Mouse (Mus musculus) MEL (cell line): ENCODE measurements at regions not wholly inside any gene's neighbourhood (a gene's known extent, or its start where the extent isn't known, plus 50 kb on each side); places are given as distances from the start of the nearest gene placed in this dataset.

ENCODE experiments used
- DNase-seq: peaks from one replicate; pipeline ENCODE4 v3.0.0; 2011; ENCODE audit warnings: low read depth, low spot score
- H3K27ac ChIP-seq: 2 replicates; pipeline ENCODE4 v1.5.1; 2012; ENCODE audit warnings: low read depth, mild to moderate bottlenecking, control low read depth, low read length, moderate library complexity; ENCODE audit not compliant: control insufficient read depth
- H3K27me3 ChIP-seq, 2 experiments: fragments of 150-350 bp in 1 of 2; sonication (generic) in 1 of 2; 2 replicates each; pipeline ENCODE4 v1.6.1; 2012; ENCODE audit warnings: low read length in 2 of 2, mild to moderate bottlenecking in 2 of 2, improper control_type of control experiment in 1 of 2, moderate library complexity in 1 of 2; ENCODE audit not compliant: insufficient read depth in 2 of 2, control insufficient read depth in 1 of 2
- H3K36me3 ChIP-seq, 2 experiments: 2 replicates each; pipeline ENCODE4 v1.6.1; 2012 to 2014; ENCODE audit warnings: low read length in 2 of 2, improper control_type of control experiment in 1 of 2, inconsistent platforms in 1 of 2, mild to moderate bottlenecking in 1 of 2; ENCODE audit not compliant: insufficient read depth in 2 of 2, control insufficient read depth in 1 of 2
- H3K4me1 ChIP-seq, 2 experiments: fragments of 150-350 bp in 1 of 2; sonication (generic) in 1 of 2; 2 replicates each; pipeline ENCODE4 v1.6.1; 2012; ENCODE audit warnings: low read length in 2 of 2, improper control_type of control experiment in 1 of 2, mild to moderate bottlenecking in 1 of 2; ENCODE audit not compliant: insufficient read depth in 2 of 2, control insufficient read depth in 1 of 2
- H3K4me3 ChIP-seq, 2 experiments: fragments of 150-350 bp in 1 of 2; sonication (generic) in 1 of 2; 2 replicates each; pipeline ENCODE4 v1.5.1; 2012; ENCODE audit warnings: low read depth in 2 of 2, low read length in 2 of 2, mild to moderate bottlenecking in 2 of 2, moderate library complexity in 2 of 2, control low read depth in 1 of 2, improper control_type of control experiment in 1 of 2; ENCODE audit not compliant: control insufficient read depth in 1 of 2, insufficient read depth in 1 of 2
- H3K79me2 ChIP-seq: 2 replicates; pipeline ENCODE4 v1.6.1; 2012; ENCODE audit warnings: mild to moderate bottlenecking, low read length, moderate library complexity; ENCODE audit not compliant: control insufficient read depth, poor library complexity, insufficient read depth
- H3K9ac ChIP-seq: 2 replicates; pipeline ENCODE4 v1.6.1; 2012; ENCODE audit warnings: low read depth, mild to moderate bottlenecking, control low read depth, low read length, moderate library complexity; ENCODE audit not compliant: control insufficient read depth, poor library complexity, severe bottlenecking
- H3K9me3 ChIP-seq: fragments of 150-350 bp; sonication (generic); replicated peaks from 2 replicates; pipeline ENCODE4 v1.6.1; 2012; ENCODE audit warnings: mild to moderate bottlenecking, low read length, improper control_type of control experiment, moderate library complexity; ENCODE audit not compliant: insufficient read depth
- CHD2 ChIP-seq: IDR thresholded peaks from 2 replicates; pipeline ENCODE4 v1.6.1; 2011; ENCODE audit warnings: low read length, improper control_type of control experiment
- ELF1 ChIP-seq: IDR thresholded peaks from 2 replicates; pipeline ENCODE4 v1.6.1; 2014; ENCODE audit warnings: low read depth, mild to moderate bottlenecking, inconsistent platforms, low read length, improper control_type of control experiment, moderate library complexity
- EP300 ChIP-seq, 2 experiments: IDR thresholded peaks; 2 replicates each; pipeline ENCODE4 v1.6.1; 2011; ENCODE audit warnings: improper control_type of control experiment in 2 of 2, low read length in 2 of 2, low read depth in 1 of 2, mild to moderate bottlenecking in 1 of 2
- ETS1 ChIP-seq: IDR thresholded peaks from 2 replicates; pipeline ENCODE4 v1.6.1; 2012; ENCODE audit warnings: low read depth, mild to moderate bottlenecking, inconsistent platforms, low read length, improper control_type of control experiment, moderate library complexity
- NELFE ChIP-seq: IDR thresholded peaks from 2 replicates; pipeline ENCODE4 v1.6.1; 2011; ENCODE audit warnings: low read depth, low read length, improper control_type of control experiment
- NRF1 ChIP-seq: IDR thresholded peaks from 2 replicates; pipeline ENCODE4 v1.6.1; 2014; ENCODE audit warnings: low read depth, mild to moderate bottlenecking, inconsistent platforms, low read length, improper control_type of control experiment, moderate library complexity; ENCODE audit not compliant: poor library complexity, insufficient read depth, severe bottlenecking
- POLR2AphosphoS2 ChIP-seq: IDR thresholded peaks from 2 replicates; pipeline ENCODE4 v1.6.1; 2011; ENCODE audit warnings: low read length, improper control_type of control experiment
- POLR2AphosphoS5 ChIP-seq: IDR thresholded peaks from 2 replicates; pipeline ENCODE4 v1.6.1; 2012; ENCODE audit warnings: low read depth, borderline replicate concordance, mild to moderate bottlenecking, inconsistent platforms, low read length, moderate library complexity, mixed read lengths
- SIN3A ChIP-seq: IDR thresholded peaks from 2 replicates; pipeline ENCODE4 v1.6.1; 2012; ENCODE audit warnings: low read length, improper control_type of control experiment, inconsistent platforms
- TAL1 ChIP-seq: IDR thresholded peaks from 2 replicates; pipeline ENCODE4 v1.6.1; 2012; ENCODE audit warnings: mild to moderate bottlenecking, inconsistent platforms, low read length, moderate library complexity, mixed read lengths
- TBP ChIP-seq: IDR thresholded peaks from 2 replicates; pipeline ENCODE4 v1.8.0; 2011; ENCODE audit warnings: low read depth, low read length, improper control_type of control experiment
- TCF12 ChIP-seq: IDR thresholded peaks from 2 replicates; pipeline ENCODE4 v1.6.1; 2014; ENCODE audit warnings: low read depth, mild to moderate bottlenecking, inconsistent platforms, low read length, improper control_type of control experiment, moderate library complexity
- UBTF ChIP-seq: IDR thresholded peaks from 2 replicates; pipeline ENCODE4 v1.6.1; 2012; ENCODE audit warnings: low read depth, mild to moderate bottlenecking, inconsistent platforms, low read length, improper control_type of control experiment, moderate library complexity, borderline replicate concordance; ENCODE audit not compliant: insufficient read depth

GRCm38 (mm10) chr13:117390287-117390686 is 169.4 kb upstream of the Gm17509 start:
- Histone ChIP-seq H3K9ac (no peak overlapping the region), H3K79me2 (no peaks in the 10 kb centered on the region), H3K4me3 (no peak overlapping the region), H3K27ac (no peak overlapping the region), H3K4me1 (no peaks in the 10 kb centered on the region), H3K27me3 (no peaks in the 10 kb centered on the region), H3K36me3 (no peaks in the 10 kb centered on the region), H3K9me3 (no peaks in the 10 kb centered on the region)
- no peak for TF ChIP-seq POLR2AphosphoS5
- DNase-seq = no peak

GRCm38 (mm10) chr13:117393488-117393887 is 172.6 kb upstream of the Gm17509 start:
- no peak overlapping the region for H3K9ac ChIP-seq
- TF ChIP-seq CHD2 (no peak), TCF12 (no peak)
- TF ChIP-seq, all 39 proteins: peak for 0
- Histone ChIP-seq H3K27ac (no peak overlapping the region), H3K4me3 (no peak overlapping the region), H3K9me3 (no peaks in the 10 kb centered on the region), H3K36me3 (no peaks in the 10 kb centered on the region), H3K27me3 (no peaks in the 10 kb centered on the region), H3K4me1 (no peaks in the 10 kb centered on the region), H3K79me2 (no peaks in the 10 kb centered on the region)
- no peak for DNase-seq

- no peaks in the 10 kb centered on the region for H3K27me3 ChIP-seq
- DNase-seq = no peak
- H3K27ac ChIP-seq = no peak overlapping the region
- H3K9ac ChIP-seq = no peak overlapping the region
- H3K79me2 ChIP-seq = no peaks in the 10 kb centered on the region
- no peak for TF ChIP-seq UBTF
- TF ChIP-seq EP300 (IDR thresholded peaks at IDR 0.05; ENCODE audit: low read depth in 1 of 2, low read length in 2 of 2) = no peak
- no peak for TF ChIP-seq NRF1
- TF ChIP-seq POLR2AphosphoS2 = no peak
- TF ChIP-seq TBP = no peak
- TF ChIP-seq ELF1 = no peak
- TF ChIP-seq ETS1 = no peak
- TF ChIP-seq SIN3A = no peak
- no peak for TF ChIP-seq NELFE
- TF ChIP-seq TAL1 = no peak
- TF ChIP-seq POLR2AphosphoS5 = no peak
- no peaks in the 10 kb centered on the region for H3K4me1 ChIP-seq
- no peak overlapping the region for H3K4me3 ChIP-seq
- no peaks in the 10 kb centered on the region for H3K36me3 ChIP-seq
- no peaks in the 10 kb centered on the region for H3K9me3 ChIP-seq
Measured at GRCm38 (mm10) chr13:117401245-117401644, 180.4 kb upstream of the Gm17509 start.
